Mouse (Mus musculus): Measurements from ENCODE around the gene Nynrin.

DNA sequence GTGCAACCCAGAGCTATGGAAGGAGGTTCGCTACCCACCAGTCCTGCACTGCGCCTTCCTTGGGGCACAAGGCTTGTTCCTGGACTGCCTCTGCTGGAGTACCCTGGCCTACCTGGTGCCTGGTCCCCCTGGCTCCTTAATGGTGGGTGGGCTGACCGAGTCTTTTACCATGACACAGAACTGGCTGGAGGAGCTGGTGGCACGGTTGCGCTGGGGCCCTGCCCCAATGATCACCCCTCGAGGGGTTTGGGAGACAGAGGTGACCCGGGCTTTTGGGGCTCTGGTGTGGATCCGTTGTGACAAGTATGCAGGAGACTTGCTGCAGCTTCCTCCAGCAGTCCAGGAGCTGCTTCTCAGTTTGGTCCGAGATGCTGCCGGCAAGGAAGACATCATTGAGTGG lies 9.2 kb downstream of the Nynrin start:
- TF ChIP-seq CTCF (IDR thresholded peaks at IDR 0.05; ENCODE audit: extremely low read depth, insufficient read depth, insufficient read length, insufficient replicate concordance) (no peak), POLR2A (IDR thresholded peaks at IDR 0.05; ENCODE audit: low read depth, low read length) (no peak)

Measured in spleen, adult 2 months (tissue).